Mouse (Mus musculus): ENCODE measurements around the gene Ripor2. TPM values are rescaled to one million over a fixed set of nuclear protein-coding genes. Genes with fewer than 3 reads are reported as not detected.

The Ripor2 gene
- total RNA-seq, 2 experiments from 2014 or later, result 5.7 to 5.9 TPM

DNA sequence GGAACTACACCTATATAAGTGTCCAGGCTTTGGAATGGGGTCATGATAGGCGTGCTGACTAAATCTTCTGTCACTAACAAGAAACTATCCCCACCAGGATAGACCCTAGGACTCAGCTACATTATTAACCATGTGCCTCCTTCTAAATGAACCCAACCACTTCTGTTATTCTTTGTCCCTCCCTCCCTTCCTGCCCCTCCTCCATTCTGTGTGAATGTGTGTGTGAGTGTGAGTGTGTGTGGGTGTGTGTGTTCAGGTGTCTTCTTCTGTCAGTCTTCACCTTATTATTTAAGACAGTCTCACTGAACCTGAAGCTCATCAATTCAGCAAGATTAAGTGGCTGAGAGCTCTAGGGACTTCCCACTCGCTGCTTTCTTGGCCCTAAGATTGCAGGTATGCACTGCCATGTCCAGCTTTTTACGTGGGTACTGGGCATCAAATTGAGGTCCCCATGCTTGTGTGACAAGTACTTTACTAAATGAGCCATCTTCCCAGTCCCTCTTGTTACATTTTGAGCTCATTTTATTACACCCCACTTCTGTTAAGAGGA, 58.9 kb downstream of the Ripor2 start:
- intact Hi-C loops (cut with DNase I), result no loop called here
- DNase-seq, result no peak

DNA sequence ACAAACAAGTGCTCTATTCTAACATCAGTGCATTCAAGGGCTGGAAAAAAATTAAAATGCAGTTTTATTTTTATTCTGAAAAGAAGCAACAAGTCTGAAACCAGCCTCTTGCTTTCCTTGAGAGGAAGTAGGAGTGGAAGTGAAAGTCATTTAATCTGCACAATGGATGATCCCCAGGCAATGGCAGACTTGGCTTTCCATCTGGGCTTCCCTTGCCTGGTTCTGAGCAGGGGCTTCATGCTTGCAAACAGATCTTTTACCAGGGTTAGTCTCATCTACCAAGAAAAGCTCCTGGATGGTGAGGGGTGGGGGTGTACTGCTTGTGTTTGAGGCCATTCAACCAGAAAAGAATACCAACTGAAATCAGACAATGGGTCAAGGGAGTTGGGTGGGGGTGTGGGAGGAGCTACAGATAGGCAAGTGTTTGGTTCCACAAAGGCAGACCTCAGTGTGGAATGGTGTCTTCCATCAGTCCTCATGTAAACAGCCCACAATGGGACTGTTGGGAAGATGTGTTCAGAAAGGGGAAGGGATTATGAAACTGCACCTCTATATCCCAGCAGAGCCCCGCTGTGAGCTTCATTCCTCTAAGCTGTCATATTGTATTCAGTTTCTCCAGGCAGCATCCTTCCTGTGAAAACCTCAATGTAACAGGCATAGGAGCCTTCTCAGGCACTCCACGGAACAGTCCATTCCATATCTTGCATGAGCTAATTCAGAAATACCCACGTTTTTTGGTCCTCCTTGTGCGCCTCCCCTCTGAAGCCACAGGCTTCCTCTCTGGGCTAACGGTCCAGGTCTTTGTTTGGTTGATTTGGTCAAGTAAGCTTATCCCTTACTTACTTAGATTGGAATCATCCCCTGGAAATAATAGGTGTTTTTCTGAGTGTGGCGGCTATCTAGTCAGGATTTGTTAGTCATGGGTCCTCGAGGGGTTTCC, 59.8 kb downstream of the Ripor2 start:
- intact Hi-C loops (cut with DNase I), result no loop called here
- DNase-seq, result no peak

DNA sequence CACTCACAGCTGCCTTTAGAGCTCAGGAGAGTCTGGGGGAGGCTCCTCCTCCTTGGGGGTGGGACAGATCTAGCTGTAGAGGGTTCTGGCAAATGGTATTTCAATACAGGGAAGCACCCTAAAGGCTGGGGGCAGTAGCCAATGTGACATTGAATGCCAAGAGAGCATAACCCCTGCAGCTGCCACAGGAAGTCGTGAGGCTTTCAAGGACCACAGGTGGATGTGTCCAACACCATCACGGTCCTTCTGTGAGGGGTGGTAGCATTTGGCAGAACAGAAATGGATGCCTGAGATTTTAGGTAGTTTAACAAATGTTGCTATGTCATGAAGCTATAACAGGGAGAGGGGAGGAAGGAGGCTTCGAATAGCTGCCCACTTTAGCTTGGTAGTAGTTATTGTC, 63.2 kb downstream of the Ripor2 start:
- no peak for DNase-seq
- intact Hi-C loops (cut with DNase I), result no loop called here

DNA sequence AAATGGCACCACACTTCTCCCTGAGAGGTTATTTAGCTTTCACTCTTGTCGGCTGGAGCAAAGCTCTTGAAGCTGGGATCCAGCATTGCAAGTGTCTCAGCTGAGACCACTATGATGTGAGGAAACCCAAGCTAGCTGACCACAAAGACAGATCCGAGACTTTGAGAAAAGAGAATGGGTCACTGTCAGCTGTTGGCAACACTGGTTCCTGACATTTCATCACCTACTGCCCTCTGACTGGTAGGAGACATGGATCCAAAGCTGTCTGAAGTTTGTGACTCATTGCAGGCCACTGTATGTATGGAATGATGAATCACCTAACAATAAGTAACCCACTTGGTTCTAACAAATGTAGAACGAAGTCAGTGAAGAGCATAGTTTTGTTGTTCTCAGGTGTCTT, 64.3 kb downstream of the Ripor2 start:
- intact Hi-C loops (cut with DNase I), result no loop called here
- DNase-seq, result no peak

DNA sequence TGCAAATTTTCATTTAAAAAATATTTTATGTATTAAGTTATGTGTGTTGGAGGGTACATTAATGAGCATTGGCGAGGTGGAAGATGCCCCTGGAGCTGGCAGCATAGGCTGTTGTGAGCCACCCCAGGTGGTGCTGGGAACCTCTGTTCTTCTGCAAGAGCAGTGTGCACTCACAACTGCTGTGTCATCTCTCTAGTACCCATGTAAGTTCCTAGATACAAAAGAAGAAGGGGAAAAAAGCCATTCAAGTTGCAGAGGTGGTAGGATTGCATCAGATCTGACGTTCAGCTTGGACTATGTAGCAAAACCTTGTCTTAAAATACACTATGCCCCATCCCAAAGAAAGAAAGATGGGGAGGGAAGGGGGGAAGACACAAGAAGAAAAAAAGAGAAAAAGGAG, 65.5 kb downstream of the Ripor2 start:
- DNase-seq, result no peak
- intact Hi-C loops (cut with DNase I), result no loop called here

DNA sequence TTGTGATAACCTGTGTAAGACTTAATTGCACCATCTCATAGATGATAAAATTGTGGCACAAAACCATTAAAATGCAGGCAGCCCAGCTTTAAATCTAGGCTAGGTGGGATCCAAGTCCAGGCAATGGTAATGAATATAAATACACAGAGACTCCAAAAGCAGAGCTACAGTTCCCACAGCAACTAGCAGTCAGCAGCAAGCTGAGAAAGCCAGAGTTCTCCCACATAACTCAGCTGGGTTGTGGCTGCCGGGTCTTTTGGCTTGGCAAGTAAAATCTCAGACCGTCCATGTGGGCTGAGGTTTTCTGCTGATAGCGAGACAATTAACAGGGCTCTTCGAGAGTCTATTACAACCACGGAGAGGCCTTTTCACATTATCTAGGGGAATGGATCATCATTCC, 66.0 kb downstream of the Ripor2 start:
- intact Hi-C loops (cut with DNase I), result no loop called here
- DNase-seq, result no peak

DNA sequence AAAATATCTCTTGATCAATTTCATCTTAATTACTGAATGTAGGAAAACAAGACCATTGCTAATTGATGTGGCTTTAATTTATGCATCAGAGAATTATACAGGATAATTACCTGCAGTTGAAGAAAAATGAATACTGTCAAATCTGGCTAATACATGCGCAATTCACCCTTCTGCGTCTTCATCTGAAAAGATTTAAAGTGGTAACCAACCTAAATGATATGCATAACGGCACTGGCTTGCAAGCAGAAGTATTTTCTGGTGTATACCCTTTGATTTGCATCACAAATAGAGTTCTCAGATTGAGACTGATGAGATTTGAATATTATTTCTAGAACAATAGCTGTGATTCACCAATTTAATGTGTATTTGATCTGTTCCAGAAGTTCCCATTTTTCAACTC, 66.7 kb downstream of the Ripor2 start:
- no peak for DNase-seq
- intact Hi-C loops (cut with DNase I), result no loop called here

DNA sequence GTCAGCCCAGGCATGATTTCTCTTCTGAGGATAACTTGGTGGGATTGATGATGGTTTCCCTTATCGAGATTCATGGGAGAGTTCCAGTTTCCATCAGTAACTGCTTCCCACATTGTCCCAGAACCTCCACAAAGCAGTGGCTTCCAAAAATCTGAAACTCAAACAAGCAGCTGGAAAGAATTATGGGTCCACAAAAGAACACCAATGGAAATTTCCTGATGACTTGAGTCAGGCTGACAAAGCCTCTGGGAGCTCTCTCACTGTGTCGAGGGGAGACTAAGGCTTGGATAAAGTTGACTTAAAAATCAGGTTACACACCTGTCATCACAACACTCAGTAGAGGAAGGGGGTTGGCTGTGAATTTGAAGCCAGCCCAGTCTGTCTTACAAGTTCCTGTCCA, 67.1 kb downstream of the Ripor2 start:
- DNase-seq, result no peak
- intact Hi-C loops (cut with DNase I), result no loop called here

DNA sequence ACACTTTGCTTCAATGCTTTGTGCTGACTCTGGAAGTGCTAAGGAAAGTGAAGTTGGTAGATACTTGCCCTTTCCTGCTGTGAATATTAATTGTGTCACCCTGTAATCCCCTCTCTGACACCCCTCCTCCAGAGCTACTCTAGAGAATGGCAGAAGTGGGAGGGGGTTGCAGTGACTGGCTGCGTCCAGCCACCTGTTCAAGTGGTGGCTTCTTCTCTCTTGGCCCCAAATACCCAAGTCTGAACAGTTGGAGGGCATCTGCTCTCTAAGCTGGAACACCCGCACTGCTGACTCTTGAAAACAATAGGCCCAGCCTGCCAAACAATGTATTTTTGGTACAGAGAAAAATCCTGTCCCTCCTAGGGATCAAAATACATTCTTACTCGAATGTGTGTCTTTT, 69.0 kb downstream of the Ripor2 start:
- DNase-seq, result no peak
- intact Hi-C loops (cut with DNase I), result no loop called here

DNA sequence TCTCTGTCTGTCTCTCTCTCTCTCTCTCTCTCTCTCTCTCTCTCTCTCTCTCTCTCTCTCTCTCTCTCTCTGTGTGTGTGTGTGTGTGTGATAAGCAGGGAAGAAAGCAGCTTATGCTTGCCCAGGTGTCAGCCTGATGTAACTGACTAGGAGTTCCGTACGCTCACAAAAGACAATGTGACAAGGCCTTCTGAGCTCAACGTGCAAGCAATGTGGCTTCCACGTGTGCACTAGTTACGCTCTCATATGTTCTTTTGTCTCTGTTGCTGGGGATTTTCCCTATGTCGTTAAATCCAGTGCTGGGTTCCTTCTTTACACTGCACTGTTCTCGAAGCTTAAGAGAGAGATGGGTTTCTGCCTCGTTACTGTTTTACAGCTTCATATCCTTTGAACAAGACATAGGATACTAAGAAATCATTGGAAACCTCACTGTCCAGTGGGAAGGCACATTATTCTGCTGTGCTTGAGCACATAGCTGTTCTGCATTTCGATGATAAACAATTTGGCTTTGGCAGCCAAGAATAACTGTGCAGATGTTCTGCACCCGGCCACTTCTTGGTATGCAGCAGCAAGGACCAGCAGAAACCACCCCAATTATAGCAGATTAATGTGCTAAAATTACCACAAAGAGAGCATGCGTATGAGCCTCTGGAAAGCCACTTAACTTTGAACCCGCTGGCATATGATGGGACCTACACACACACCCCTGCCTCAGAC, 73.1 kb downstream of the Ripor2 start:
- intact Hi-C loops (cut with DNase I), result no loop called here
- DNase-seq, result no peak

DNA sequence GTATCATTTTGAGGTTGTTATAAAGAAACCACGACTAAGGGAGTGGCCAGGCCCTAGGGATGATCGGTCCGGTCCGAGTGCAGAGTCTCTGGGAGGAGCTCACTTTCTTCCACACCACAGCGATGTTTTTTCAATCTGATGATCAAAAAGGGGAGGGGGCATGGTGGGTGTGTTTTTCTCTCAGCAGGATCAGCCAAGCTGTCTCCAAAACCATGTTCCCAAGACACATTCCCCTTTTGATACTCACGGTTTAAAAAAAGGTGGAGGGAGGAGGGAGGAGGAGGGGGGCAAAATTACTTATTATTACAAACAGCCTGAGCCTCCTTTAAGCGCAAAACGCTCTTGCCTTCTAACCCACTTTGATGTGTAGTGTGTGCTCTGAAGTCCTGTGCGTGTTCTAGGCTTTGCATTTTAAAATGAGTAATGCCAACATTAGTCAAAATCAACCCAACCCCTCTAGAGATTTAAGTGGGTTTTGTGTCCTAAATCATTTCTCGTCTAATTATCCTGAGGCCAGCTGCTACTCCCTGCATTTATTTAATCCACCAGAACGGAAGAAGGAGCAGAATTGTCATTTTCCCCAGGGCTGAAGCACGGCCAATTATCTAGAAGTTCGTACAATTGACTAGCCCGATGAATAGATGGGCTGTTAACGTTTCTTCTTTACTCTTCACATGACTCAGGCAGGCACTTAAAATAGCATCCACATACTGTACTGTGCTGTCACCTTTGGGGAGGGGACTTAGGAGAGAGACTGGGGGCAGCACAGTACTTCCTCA, 74.9 kb downstream of the Ripor2 start:
- DNase-seq, result no peak
- intact Hi-C loops (cut with DNase I), result no loop called here

DNA sequence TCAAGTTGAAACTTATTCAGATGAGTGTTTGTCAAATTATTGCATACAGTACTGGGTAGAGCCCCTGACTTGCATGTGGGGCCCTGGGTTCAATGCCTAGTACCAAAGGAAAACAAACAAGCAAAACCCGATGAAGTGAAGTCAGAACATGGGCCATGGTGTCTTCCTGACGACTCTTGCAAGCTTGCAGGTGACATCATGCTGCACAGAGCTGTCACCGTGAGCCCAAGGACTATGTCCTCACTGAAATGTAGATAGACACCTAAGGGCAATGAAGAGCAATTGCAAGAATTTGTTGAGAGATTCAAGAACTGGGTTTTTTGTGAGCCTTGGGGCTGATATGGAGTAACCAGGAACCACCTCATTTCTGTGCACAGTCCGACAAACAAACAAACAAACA, 84.8 kb downstream of the Ripor2 start:
- intact Hi-C loops (cut with DNase I), result no loop called here
- no peak for DNase-seq

DNA sequence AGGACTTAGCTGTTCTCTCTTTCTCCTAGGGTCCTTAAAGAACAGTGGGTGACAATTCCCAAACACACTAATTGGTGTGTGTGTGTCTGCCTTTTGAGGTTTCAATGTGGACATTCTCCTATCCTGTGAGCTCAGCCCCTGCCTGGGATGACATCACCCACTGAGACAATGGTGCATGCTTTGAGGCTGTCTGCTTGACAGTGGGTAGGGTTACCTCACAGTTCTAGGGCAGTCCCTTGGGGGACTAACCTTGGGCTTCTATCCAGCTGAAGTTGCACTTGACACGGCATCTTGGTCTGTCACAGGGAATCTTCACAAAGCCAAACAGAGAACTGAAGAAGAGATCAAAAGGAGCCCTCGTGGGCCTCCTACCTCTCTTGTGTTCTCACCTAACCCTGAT, 86.6 kb downstream of the Ripor2 start:
- no peak for DNase-seq
- intact Hi-C loops (cut with DNase I), result no loop called here

DNA sequence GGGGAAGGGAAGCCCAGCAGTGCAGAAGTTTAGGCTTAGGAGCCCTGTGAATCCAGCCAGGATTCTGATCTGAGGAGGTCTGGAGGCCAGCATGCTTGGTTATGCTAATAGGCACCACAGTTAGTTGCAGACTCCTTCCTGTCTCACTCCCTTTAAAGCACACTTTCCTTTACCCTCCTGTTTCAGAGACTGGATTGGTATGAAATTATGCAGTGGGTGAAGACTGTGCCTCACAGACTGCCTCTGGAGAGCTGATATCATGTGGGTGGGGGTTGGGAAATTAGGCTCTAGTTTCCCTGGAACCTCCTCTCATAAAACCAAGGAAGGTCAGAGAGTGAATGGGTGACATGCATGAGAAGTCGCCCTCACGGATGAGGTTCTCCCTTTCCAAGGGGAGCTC, 88.7 kb downstream of the Ripor2 start:
- intact Hi-C loops (cut with DNase I), result no loop called here

DNA sequence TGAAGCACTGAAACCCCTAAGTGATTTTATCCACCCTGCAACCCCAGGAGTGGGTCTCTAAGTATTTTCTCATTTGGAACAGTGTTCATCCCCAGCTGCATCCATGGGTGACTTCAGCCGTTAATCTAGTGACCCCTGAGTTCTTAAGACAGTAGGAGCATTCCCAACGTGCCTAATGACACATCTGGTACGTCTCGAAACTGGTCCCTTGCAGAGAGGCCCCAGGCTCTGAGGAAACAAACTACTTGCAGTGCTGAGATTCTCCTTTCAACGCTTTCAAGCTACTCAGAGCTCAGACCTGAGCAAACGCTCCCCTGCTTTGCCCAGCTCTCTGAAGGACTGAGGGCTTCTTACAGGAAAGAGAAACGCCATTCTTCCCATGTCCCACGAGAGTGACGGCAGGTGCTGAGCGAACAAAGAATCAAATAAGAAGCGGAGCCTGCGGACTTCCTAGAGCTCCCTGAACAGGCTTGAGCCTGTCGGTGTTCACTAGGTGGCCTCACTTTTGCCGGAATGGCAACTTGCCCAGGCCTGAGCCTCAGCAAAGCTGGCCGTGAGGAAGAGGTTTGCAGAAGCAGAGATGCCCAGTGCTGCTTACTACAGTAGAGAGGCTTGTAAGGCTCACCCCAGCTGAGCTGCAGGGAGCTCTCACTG, 97.2 kb downstream of the Ripor2 start:
- intact Hi-C loops (cut with DNase I), result no loop called here
- no peak for DNase-seq

More for the DNA sequence above, 88.7 kb downstream of the Ripor2 start:
- DNase-seq, result no peak

DNA sequence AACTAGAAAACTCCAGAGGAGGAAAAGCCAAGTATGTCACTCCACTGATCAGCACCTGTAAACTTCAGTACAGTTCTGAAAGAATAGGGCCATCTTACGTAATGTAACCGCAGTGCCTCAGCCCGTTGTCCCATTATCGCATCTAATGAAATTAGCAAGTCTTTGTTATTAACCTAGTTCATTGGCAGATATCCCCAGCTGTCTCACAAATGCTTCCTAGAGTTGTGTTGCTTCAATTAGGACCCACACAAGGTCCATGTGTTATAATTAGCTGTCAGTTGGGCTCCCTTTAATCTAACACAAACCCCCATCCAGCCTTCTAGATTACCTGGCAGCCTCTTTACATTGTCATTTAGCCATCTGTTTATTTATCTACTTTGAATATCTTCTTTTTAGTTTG, 99.0 kb downstream of the Ripor2 start:
- no peak for DNase-seq
- intact Hi-C loops (cut with DNase I), result no loop called here

DNA sequence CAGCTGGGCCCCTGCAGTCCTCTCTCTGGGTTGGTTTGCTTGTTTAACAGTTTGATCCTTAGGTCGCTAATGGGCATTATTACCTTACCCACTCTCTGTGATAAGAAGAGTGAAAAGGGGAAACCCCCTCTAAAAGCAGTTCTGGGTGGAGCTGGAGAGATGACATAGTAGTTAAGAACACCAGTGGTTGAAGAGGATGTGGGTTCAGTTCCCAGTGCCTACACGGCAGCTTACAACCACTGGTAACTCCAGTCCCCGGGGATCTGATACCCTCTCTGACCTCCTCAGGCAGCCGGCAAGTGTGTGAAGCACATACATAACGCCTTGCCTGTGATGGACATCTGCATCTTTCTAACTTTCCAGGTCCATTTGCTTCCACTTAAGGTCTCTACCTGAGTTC, 100.4 kb downstream of the Ripor2 start:
- intact Hi-C loops (cut with DNase I), result no loop called here
- no peak for DNase-seq

DNA sequence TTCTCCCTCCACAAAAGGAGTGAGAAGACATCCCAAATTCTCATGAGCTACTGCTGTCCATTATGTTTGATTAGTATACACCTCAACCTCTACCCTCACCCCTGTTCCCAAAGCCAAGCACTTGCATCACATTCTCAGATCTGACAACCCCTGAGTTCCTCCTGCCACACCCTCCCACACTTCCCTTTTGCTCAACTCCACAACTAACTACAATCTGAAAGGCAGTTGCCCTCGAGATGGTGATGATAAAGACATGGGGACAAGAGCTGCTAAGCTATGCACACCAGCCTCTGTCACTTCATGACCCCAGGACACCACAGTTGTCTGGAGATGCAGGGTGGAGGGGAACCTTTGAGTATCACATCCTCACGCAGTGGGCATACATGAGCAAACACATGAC, 102.5 kb downstream of the Ripor2 start:
- intact Hi-C loops (cut with DNase I), result no loop called here
- DNase-seq, result no peak

DNA sequence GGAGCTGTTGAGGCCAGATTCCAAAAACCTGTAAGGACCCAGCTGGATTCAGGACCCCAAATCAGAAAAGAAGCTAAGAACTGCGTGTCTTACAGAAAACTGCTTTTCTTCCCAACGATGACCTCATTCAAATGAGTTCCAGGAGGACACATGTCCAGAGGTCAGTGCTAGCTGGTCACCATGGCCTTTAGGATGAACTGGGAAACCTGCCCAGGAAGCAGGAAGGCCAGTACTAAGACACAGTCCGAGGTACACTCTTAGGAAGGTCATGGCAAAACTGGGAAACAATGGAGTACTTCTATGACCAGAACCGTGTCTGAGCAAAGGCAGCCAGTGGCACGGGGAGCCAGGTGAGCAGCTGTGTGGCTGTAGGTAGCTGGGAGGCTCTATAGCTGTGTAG, 103.9 kb downstream of the Ripor2 start:
- no peak for DNase-seq

More for the DNA sequence above, 103.9 kb downstream of the Ripor2 start:
- intact Hi-C loops (cut with DNase I), result loop anchor here (5.0 kb wide), 2 partner anchors 69 to 349 kb away; no protein-coding TSS in a partner anchor
